Mouse (Mus musculus): ENCODE measurements around the gene Clic1. TPM values are rescaled to one million over a fixed set of nuclear protein-coding genes. Genes with fewer than 3 reads are reported as not detected.
"Not testable (repeated sequence)": the region's sequence is repeated elsewhere in the genome, so short reads cannot be mapped to it uniquely, and the experiment has no call there.

Gene Clic1
- 5.1 and 6.0 TPM in 2 replicates for polyA plus RNA-seq (2012)

- Histone ChIP-seq H3K36me3 (ENCODE audit: control insufficient read depth) (peaks cover 23% of the 10 kb centered on the region), H3K4me3 (replicated peaks) (peak within 1 kb of the TSS; percentile 82), H3K4me1 (ENCODE audit: control insufficient read depth) (peaks cover 84% of the 10 kb centered on the region), H3K9me3 (ENCODE audit: control insufficient read depth, low read length) (no peaks in the 10 kb centered on the region), H3K27me3 (ENCODE audit: control insufficient read depth) (no peaks in the 10 kb centered on the region)
- no peak for TF ChIP-seq GATA1 (IDR thresholded peaks at IDR 0.05; ENCODE audit: low read length)
- no peak for TF ChIP-seq TAL1 (IDR thresholded peaks at IDR 0.05; ENCODE audit: low read length)
Observed at GRCm38 (mm10) chr17:35049561-35050016, at the start of gene Clic1. Gene Clic1 (plus strand): TSS chr17:35049966.

GRCm38 (mm10) chr17:35000717-35001451 lies 48.9 kb upstream of the Clic1 start, which contains the start of gene Vars:
Gene Vars (plus strand): TSS chr17:35000987.
- no peaks in the 10 kb centered on the region for H3K27me3 ChIP-seq (ENCODE audit: control insufficient read depth)
- peaks cover 63% of the 10 kb centered on the region for H3K36me3 ChIP-seq (ENCODE audit: control insufficient read depth)
- peaks cover 80% of the 10 kb centered on the region for H3K4me1 ChIP-seq (ENCODE audit: control insufficient read depth)
- H3K9me3 ChIP-seq (ENCODE audit: control insufficient read depth, low read length), result no peaks in the 10 kb centered on the region
- TF ChIP-seq GATA1 (IDR thresholded peaks at IDR 0.05; ENCODE audit: low read length), result no peak
- no peak for TF ChIP-seq TAL1 (IDR thresholded peaks at IDR 0.05; ENCODE audit: low read length)
- H3K4me3 ChIP-seq (replicated peaks), result peak within 1 kb of the TSS; percentile 87

GRCm38 (mm10) chr17:35001452-35002152 lies 48.2 kb upstream of the Clic1 start:
- TF ChIP-seq TAL1 (IDR thresholded peaks at IDR 0.05; ENCODE audit: low read length), result no peak
- TF ChIP-seq GATA1 (IDR thresholded peaks at IDR 0.05; ENCODE audit: low read length), result no peak
- peaks cover 62% of the 10 kb centered on the region for H3K36me3 ChIP-seq (ENCODE audit: control insufficient read depth)

GRCm38 (mm10) chr17:35002153-35002865 lies 47.5 kb upstream of the Clic1 start:
- TF ChIP-seq GATA1 (IDR thresholded peaks at IDR 0.05; ENCODE audit: low read length) (no peak), TAL1 (IDR thresholded peaks at IDR 0.05; ENCODE audit: low read length) (no peak)
- peak overlapping the region; percentile 87 for H3K4me3 ChIP-seq (replicated peaks)
- no peaks in the 10 kb centered on the region for H3K27me3 ChIP-seq (ENCODE audit: control insufficient read depth)
- peaks cover 68% of the 10 kb centered on the region for H3K4me1 ChIP-seq (ENCODE audit: control insufficient read depth)
- H3K9me3 ChIP-seq (ENCODE audit: control insufficient read depth, low read length), result no peaks in the 10 kb centered on the region
- H3K36me3 ChIP-seq (ENCODE audit: control insufficient read depth), result peaks cover 62% of the 10 kb centered on the region

More at GRCm38 (mm10) chr17:35001452-35002152, 48.2 kb upstream of the Clic1 start:
- H3K4me1 ChIP-seq (ENCODE audit: control insufficient read depth), result peaks cover 75% of the 10 kb centered on the region
- peak overlapping the region; percentile 87 for H3K4me3 ChIP-seq (replicated peaks)
- H3K9me3 ChIP-seq (ENCODE audit: control insufficient read depth, low read length), result no peaks in the 10 kb centered on the region
- no peaks in the 10 kb centered on the region for H3K27me3 ChIP-seq (ENCODE audit: control insufficient read depth)

GRCm38 (mm10) chr17:35003022-35003838 lies 46.5 kb upstream of the Clic1 start:
- H3K27me3 ChIP-seq (ENCODE audit: control insufficient read depth), result no peaks in the 10 kb centered on the region
- peaks cover 60% of the 10 kb centered on the region for H3K36me3 ChIP-seq (ENCODE audit: control insufficient read depth)
- H3K4me3 ChIP-seq (replicated peaks), result peak overlapping the region; percentile 87
- TF ChIP-seq TAL1 (IDR thresholded peaks at IDR 0.05; ENCODE audit: low read length) (no peak), GATA1 (IDR thresholded peaks at IDR 0.05; ENCODE audit: low read length) (no peak)
- peaks cover 59% of the 10 kb centered on the region for H3K4me1 ChIP-seq (ENCODE audit: control insufficient read depth)
- H3K9me3 ChIP-seq (ENCODE audit: control insufficient read depth, low read length), result no peaks in the 10 kb centered on the region

- TF ChIP-seq GATA1 (IDR thresholded peaks at IDR 0.05; ENCODE audit: low read length), result no peak
- no peak for TF ChIP-seq TAL1 (IDR thresholded peaks at IDR 0.05; ENCODE audit: low read length)
- Histone ChIP-seq H3K9me3 (ENCODE audit: control insufficient read depth, low read length) (no peaks in the 10 kb centered on the region), H3K4me3 (replicated peaks) (no peak overlapping the region), H3K27me3 (ENCODE audit: control insufficient read depth) (no peaks in the 10 kb centered on the region), H3K4me1 (ENCODE audit: control insufficient read depth) (peaks cover 49% of the 10 kb centered on the region), H3K36me3 (ENCODE audit: control insufficient read depth) (peaks cover 60% of the 10 kb centered on the region)
Observed at GRCm38 (mm10) chr17:35004075-35004717, 45.6 kb upstream of the Clic1 start.

GRCm38 (mm10) chr17:35005158-35005557 lies 44.6 kb upstream of the Clic1 start:
- Histone ChIP-seq H3K4me3 (replicated peaks) (no peak overlapping the region), H3K4me1 (ENCODE audit: control insufficient read depth) (peaks cover 41% of the 10 kb centered on the region), H3K9me3 (ENCODE audit: control insufficient read depth, low read length) (no peaks in the 10 kb centered on the region), H3K27me3 (ENCODE audit: control insufficient read depth) (no peaks in the 10 kb centered on the region), H3K36me3 (ENCODE audit: control insufficient read depth) (peaks cover 64% of the 10 kb centered on the region)
- TF ChIP-seq GATA1 (IDR thresholded peaks at IDR 0.05; ENCODE audit: low read length) (no peak), TAL1 (IDR thresholded peaks at IDR 0.05; ENCODE audit: low read length) (no peak)

GRCm38 (mm10) chr17:35005902-35006301 lies 43.9 kb upstream of the Clic1 start:
- not testable (repeated sequence) for H3K9me3 ChIP-seq (ENCODE audit: control insufficient read depth, low read length); H3K27me3 ChIP-seq (ENCODE audit: control insufficient read depth); H3K4me3 ChIP-seq (replicated peaks)
- Histone ChIP-seq H3K4me1 (ENCODE audit: control insufficient read depth) (peaks cover 41% of the 10 kb centered on the region), H3K36me3 (ENCODE audit: control insufficient read depth) (peaks cover 71% of the 10 kb centered on the region)
